Mouse (Mus musculus) ES-Bruce4 (cell line): ENCODE results near the gene Pdzd2.

ENCODE experiments used
- CTCF ChIP-seq: IDR thresholded peaks from one replicate; pipeline ENCODE4 v1.8.1; 2011; ENCODE audit warnings: low read depth, low read length
- EP300 ChIP-seq: IDR thresholded peaks from 2 replicates; pipeline ENCODE4 v1.6.1; 2011; ENCODE audit warnings: low read depth, low read length; ENCODE audit not compliant: insufficient read depth
- POLR2A ChIP-seq: IDR thresholded peaks from one replicate; pipeline ENCODE4 v1.8.1; 2011; ENCODE audit warnings: low read length; ENCODE audit not compliant: insufficient read depth

DNA sequence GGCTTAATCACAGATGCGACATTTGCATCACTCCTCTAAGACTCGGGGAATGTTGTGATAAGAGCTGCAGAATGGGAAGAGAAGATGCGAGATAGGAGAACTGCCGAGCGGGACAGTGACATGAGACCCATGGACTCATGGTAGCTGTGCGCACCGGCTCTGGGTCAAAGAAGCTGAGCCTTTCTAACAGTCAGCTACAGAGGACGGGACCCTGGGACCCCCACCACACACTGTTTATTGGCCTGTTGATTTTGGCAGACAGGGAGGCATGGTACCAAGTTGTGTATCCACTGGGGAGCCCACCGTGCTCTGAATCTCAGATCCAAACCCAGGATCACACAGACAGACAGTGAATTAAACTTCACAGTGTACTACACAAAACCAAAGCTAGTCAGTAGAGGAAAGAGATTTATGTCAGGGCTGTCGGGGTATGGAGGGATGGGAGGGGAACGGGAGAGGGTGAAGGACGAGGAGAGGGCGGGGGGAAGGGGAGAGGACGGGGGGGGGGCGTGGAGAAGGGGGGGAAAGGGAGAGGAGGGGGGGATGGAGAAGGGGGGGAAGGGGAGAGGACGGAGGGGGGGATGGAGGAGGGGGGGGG, 42.1 kb upstream of the Pdzd2 start:
- TF ChIP-seq CTCF (no peak), POLR2A (no peak), EP300 (no peak)
